Mouse (Mus musculus) ES-E14 (cell line): ENCODE measurements around the gene Pwp2.

ENCODE experiments used
- MAFK ChIP-seq: IDR thresholded peaks from 2 replicates; pipeline ENCODE4 v1.6.1; 2014; ENCODE audit warnings: mild to moderate bottlenecking, low read depth, low read length, inconsistent platforms; ENCODE audit not compliant: insufficient read depth
- ZC3H11A ChIP-seq: IDR thresholded peaks from 2 replicates; pipeline ENCODE4 v1.6.1; 2012; ENCODE audit warnings: low read depth, mild to moderate bottlenecking, inconsistent platforms, low read length, borderline replicate concordance
- ZNF384 ChIP-seq: IDR thresholded peaks from 2 replicates; pipeline ENCODE4 v1.6.1; 2012; ENCODE audit warnings: low read depth, low read length, inconsistent platforms

DNA sequence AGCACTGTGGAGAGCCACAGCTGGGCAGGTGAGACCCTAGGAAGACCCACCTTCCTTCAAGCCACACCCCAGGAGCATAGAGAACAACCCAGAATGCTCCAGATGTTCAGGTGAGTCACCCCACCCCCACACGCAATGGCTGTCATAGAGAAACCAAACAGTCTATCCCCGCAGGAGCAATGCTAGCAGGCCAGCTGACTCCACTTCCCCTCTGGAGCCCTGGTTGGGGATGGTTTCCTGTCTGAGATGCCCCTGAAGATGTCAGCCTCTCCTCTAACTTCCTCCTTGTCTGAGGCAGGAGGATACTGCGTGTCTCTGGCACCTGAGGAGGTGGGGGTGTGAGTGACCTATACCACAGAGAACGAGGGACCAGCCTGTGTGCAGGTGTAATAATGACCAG lies 50.5 kb downstream of the Pwp2 start:
- TF ChIP-seq ZNF384: no peak
- no peak for TF ChIP-seq ZC3H11A
- no peak for TF ChIP-seq MAFK
